Mouse (Mus musculus) left cerebral cortex, adult 2 months (tissue): ENCODE measurements around the gene Pamr1. TPM values are rescaled to one million over a fixed set of nuclear protein-coding genes. Genes with fewer than 3 reads are reported as not detected.
A peak's percentile ranks its signal among the peaks of the same experiment; 100 is the strongest.

ENCODE experiments used
- DNase-seq, 2 experiments: peaks; one replicate each; pipeline ENCODE4 v3.0.0; 2021 to 2022; ENCODE audit warnings: low spot score in 2 of 2, mixed read lengths in 1 of 2; ENCODE audit errors: extremely low spot score in 1 of 2
- H3K27ac ChIP-seq: fragments of 200-600 bp; 2 replicates; pipeline ENCODE4 v1.8.1; 2022
- H3K4me3 ChIP-seq: fragments of 200-600 bp; 2 replicates; pipeline ENCODE4 v1.8.1; 2022
- CTCF ChIP-seq: fragments of 200-600 bp; IDR thresholded peaks from 2 replicates; pipeline ENCODE4 v1.8.1; 2022; ENCODE audit warnings: antibody characterized with exemption, mild to moderate bottlenecking, moderate library complexity
- intact Hi-C: fragments of 180-260 bp; cut with DNase I; formaldehyde crosslinking; loops from one replicate; pipeline ENCODE4 v1.15.1; 2025
- long read RNA-seq, 2 experiments: library from polyadenylated mRNA; stranded (forward); transcript quantifications; one replicate each; pipeline ENCODE4 v2.0.0; 2021; ENCODE audit warnings: borderline mapping rate in 2 of 2
- total RNA-seq, 2 experiments: library from RNA; stranded (reverse); gene quantifications; 2 replicates each; pipeline ENCODE4 v1.2.3; 2021

Gene Pamr1
- total RNA-seq, result 10 to 100 TPM; 40.5 to 51.1 TPM
- long read RNA-seq, experiment 1, transcript Pamr1-201 (11 exons, 2,864 nt), result major isoform, 64 of 96 reads
- long read RNA-seq, experiment 1, partial matches to known transcripts, result 7 of 96 reads
- long read RNA-seq, experiment 1, other reads (novel, unspliced or antisense), result 25 of 96 reads
- long read RNA-seq, experiment 2, transcript Pamr1-201 (11 exons, 2,864 nt), result major isoform, 36 of 53 reads
- long read RNA-seq, experiment 2, partial matches to known transcripts, result 2 of 53 reads
- long read RNA-seq, experiment 2, other reads (novel, unspliced or antisense), result 15 of 53 reads

GRCm38 (mm10) chr2:102549611-102550266, at the start of gene Pamr1:
TSS of gene Pamr1 (plus strand) at chr2:102550012.
- peak in 1 of 2 experiments; percentile 38 for DNase-seq
- intact Hi-C loops, result no loop called here
- peak within 1 kb of the TSS; percentile 55 for H3K4me3 ChIP-seq
- peak within 1 kb of the TSS; percentile 55; the same call in 1 of the 2 replicates for H3K27ac ChIP-seq
- no peak for TF ChIP-seq CTCF

- intact Hi-C loops, result no loop called here
- H3K4me3 ChIP-seq, result no peak overlapping the region
- no peak overlapping the region for H3K27ac ChIP-seq
- no peak for DNase-seq
- TF ChIP-seq CTCF, result no peak
These were observed 42.2 kb upstream of the Pamr1 start for GRCm38 (mm10) chr2:102507633-102508032.

- no peak overlapping the region for H3K4me3 ChIP-seq
- H3K27ac ChIP-seq, result no peak overlapping the region
- no peak for TF ChIP-seq CTCF
- no peak for DNase-seq
- intact Hi-C loops, result no loop called here
These were observed 41.7 kb upstream of the Pamr1 start for GRCm38 (mm10) chr2:102508154-102508553.

DNA sequence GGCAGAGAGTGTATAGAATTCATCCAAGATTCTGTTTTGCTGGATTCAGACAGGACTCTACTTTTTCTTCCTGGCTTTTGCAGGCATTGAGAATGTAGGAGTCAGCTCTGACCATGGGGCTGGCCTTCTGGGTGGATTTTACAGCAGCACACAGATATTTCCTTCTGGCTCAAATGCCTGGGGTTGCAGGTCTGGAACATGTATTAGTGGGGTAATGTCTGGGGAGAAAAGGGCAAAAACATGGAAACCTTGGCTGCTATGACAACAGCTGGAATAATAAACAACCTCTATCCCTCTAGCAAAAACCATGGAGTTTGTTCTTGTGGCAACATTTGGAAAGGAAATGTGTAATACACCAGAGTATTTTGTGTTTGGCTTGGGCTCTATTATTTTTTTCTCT, 29.9 kb upstream of the Pamr1 start:
- Histone ChIP-seq H3K27ac (no peak overlapping the region), H3K4me3 (no peak overlapping the region)
- DNase-seq, result no peak
- intact Hi-C loops, result no loop called here
- no peak for TF ChIP-seq CTCF

- TF ChIP-seq CTCF, result no peak
- no peak for DNase-seq
- H3K27ac ChIP-seq, result no peak overlapping the region
- no peak overlapping the region for H3K4me3 ChIP-seq
- intact Hi-C loops, result no loop called here
These were observed 22.2 kb upstream of the Pamr1 start for GRCm38 (mm10) chr2:102527563-102527962.

DNA sequence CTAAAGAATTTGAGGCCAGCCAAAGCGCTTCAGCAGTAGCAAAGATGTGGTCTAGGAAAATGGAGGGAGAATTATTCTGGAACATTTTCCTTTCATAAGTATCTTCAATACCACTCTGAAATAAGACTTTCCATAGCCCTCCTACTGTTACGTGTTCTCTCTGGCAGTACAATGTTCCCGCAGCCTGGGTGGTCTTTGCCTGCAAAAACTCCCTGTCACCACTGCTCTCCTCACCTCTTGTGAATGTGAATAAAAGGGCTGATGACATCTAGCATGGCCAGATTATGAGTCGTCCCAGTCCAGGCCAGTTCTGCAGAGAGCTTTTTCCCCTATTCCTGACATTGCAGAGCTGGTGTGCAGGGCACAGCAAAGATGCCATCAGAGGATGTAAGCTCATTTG, 16.4 kb upstream of the Pamr1 start:
- Histone ChIP-seq H3K4me3 (no peak overlapping the region), H3K27ac (no peak overlapping the region)
- TF ChIP-seq CTCF, result no peak
- intact Hi-C loops, result no loop called here
- DNase-seq, result no peak

- TF ChIP-seq CTCF, result no peak
- no peak overlapping the region for H3K4me3 ChIP-seq
- intact Hi-C loops, result no loop called here
These were observed 13.0 kb upstream of the Pamr1 start for GRCm38 (mm10) chr2:102536766-102537165.

GRCm38 (mm10) chr2:102540438-102541230, 9.2 kb upstream of the Pamr1 start:
- no peak for TF ChIP-seq CTCF
- H3K4me3 ChIP-seq, result no peak overlapping the region
- H3K27ac ChIP-seq, result no peak overlapping the region
- DNase-seq, result no peak
- intact Hi-C loops, result no loop called here

More at GRCm38 (mm10) chr2:102536766-102537165, 13.0 kb upstream of the Pamr1 start:
- DNase-seq, result no peak
- no peak overlapping the region for H3K27ac ChIP-seq

GRCm38 (mm10) chr2:102541404-102542125, 8.2 kb upstream of the Pamr1 start:
- no peak for DNase-seq
- H3K4me3 ChIP-seq, result no peak overlapping the region

DNA sequence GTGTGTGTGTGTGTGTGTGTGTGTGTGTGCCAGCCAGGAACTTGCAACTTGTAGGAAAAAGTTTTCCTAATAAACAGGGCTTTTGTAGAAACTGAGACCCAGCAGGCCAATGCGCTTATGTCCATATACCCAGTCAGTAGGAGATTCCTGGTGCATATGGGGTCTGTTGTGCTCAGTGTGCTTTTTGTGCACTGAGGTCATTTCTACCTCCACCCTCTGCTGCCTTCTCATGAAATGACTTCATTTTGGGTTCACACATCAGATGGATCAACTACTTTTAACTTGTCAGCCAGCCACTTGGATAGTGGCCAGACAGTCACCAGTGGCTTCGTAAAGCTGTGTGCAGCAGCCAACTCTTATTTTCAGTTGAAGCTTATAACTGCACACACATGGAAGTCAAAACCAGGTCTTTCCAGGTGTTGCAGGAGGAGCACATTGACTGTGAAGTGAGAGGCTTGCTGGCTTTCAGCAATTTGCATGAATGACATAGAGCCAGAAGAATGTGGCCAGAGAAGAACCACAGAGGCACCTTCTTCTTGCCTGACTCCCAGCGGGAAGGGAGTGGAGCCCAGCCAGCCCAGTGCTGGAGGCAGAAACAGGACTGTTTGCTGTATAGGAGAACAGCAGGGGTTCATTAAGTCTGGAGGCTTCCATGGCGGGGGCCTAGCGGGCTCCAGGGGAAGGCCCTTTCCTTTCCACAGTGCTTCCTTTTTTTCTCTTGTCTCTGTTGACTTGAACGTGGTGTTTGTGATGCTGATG, 5.7 kb upstream of the Pamr1 start:
- no peak for DNase-seq
- H3K4me3 ChIP-seq, result no peak overlapping the region
- intact Hi-C loops, result no loop called here
- no peak for TF ChIP-seq CTCF
- H3K27ac ChIP-seq, result no peak overlapping the region

More at GRCm38 (mm10) chr2:102541404-102542125, 8.2 kb upstream of the Pamr1 start:
- TF ChIP-seq CTCF, result no peak
- H3K27ac ChIP-seq, result no peak overlapping the region
- intact Hi-C loops, result no loop called here
